Mouse (Mus musculus) adrenal gland, postnatal 14 days (tissue): ENCODE results near the gene Zfp764. TPM values are rescaled to one million over a fixed set of nuclear protein-coding genes. Genes with fewer than 3 reads are reported as not detected.

Source experiments
- total RNA-seq: library from RNA; stranded (reverse); gene quantifications from 2 replicates; pipeline ENCODE4 v1.2.3, GENCODE M21; 2021

Gene Zfp764
- total RNA-seq, 1 experiment from 2014 or later = 6.4 TPM

Other genes starting within 250 kb of the Zfp764 start
- 50.9 and 55.4 TPM in 2 replicates for gene Cd2bp2, start 210.8 kb downstream of the Zfp764 start, total RNA-seq
- gene Tbc1d10b, start 198.4 kb downstream of the Zfp764 start, total RNA-seq = 38.9 and 45.6 TPM in 2 replicates
- gene Mylpf, start 197.9 kb downstream of the Zfp764 start, total RNA-seq = 4.3 and 4.9 TPM in 2 replicates
- gene Zfp553, start 173.8 kb downstream of the Zfp764 start, total RNA-seq = 10.0 and 13.8 TPM in 2 replicates
- 11.2 and 35.8 TPM in 2 replicates for gene Sept1, start 173.7 kb downstream of the Zfp764 start, total RNA-seq
- gene Zfp771, start 162.5 kb downstream of the Zfp764 start, total RNA-seq = 25.9 and 28.1 TPM in 2 replicates
- gene Dctpp1, start 146.1 kb downstream of the Zfp764 start, total RNA-seq = 48.3 and 57.5 TPM in 2 replicates
- gene Sephs2, start 132.8 kb downstream of the Zfp764 start, total RNA-seq = 147 and 187 TPM in 2 replicates
- 2.2 and 8.8 TPM in 2 replicates for gene Itgal, start 110.6 kb downstream of the Zfp764 start, total RNA-seq
- 31.2 and 33.3 TPM in 2 replicates for gene Zfp768, start 61.2 kb downstream of the Zfp764 start, total RNA-seq
- 8.7 and 10.0 TPM in 2 replicates for gene Zfp747, start 30.8 kb downstream of the Zfp764 start, total RNA-seq
- 3.3 and 5.3 TPM in 2 replicates for gene 9130019O22Rik, start 19.7 kb downstream of the Zfp764 start, total RNA-seq
- 8.5 and 9.4 TPM in 2 replicates for gene E430018J23Rik, start 13.2 kb downstream of the Zfp764 start, total RNA-seq
- gene Zfp688, start 15.2 kb upstream of the Zfp764 start, total RNA-seq = 8.9 and 11.9 TPM in 2 replicates
- gene Zfp689, start 42.3 kb upstream of the Zfp764 start, total RNA-seq = 3.5 and 5.0 TPM in 2 replicates
- 42.0 and 51.8 TPM in 2 replicates for gene Prr14, start 52.8 kb upstream of the Zfp764 start, total RNA-seq
- 61.8 and 76.5 TPM in 2 replicates for gene Fbrs, start 72.4 kb upstream of the Zfp764 start, total RNA-seq
- 88.8 and 95.3 TPM in 2 replicates for gene Srcap, start 105.2 kb upstream of the Zfp764 start, total RNA-seq
- gene Gm42715, start 112.8 kb upstream of the Zfp764 start, total RNA-seq = 21.9 and 23.8 TPM in 2 replicates
- gene Tmem265, start 154.6 kb upstream of the Zfp764 start, total RNA-seq = not detected in 2 replicates
- gene Phkg2, start 166.5 kb upstream of the Zfp764 start, total RNA-seq = 36.6 and 44.4 TPM in 2 replicates
- gene Ccdc189, start 181.8 kb upstream of the Zfp764 start, total RNA-seq = 7.5 and 10.7 TPM in 2 replicates
- 56.0 and 62.8 TPM in 2 replicates for gene Rnf40, start 181.9 kb upstream of the Zfp764 start, total RNA-seq
- gene Zfp629, start 209.0 kb upstream of the Zfp764 start, total RNA-seq = 21.6 and 26.4 TPM in 2 replicates